Mouse (Mus musculus): ENCODE data around the gene Jph2.

GRCm38 (mm10) chr2:163309376-163309775, 88.4 kb downstream of the Jph2 start:
- no peak for TF ChIP-seq CTCF (IDR thresholded peaks at IDR 0.05; ENCODE audit: control insufficient read depth, insufficient read depth, insufficient read length)
- no peak for TF ChIP-seq FOSL1 (IDR thresholded peaks at IDR 0.05; ENCODE audit: insufficient read depth, low read length, poor library complexity, severe bottlenecking)
- TF ChIP-seq MAX (IDR thresholded peaks at IDR 0.05), result no peak
- no peak for TF ChIP-seq USF1 (IDR thresholded peaks at IDR 0.05; ENCODE audit: low read depth)
- TF ChIP-seq MYOG (IDR thresholded peaks at IDR 0.05; ENCODE audit: control insufficient read depth, extremely low read depth, insufficient read length), result no peak
- no peak for TF ChIP-seq MYOD1 (IDR thresholded peaks at IDR 0.05; ENCODE audit: control insufficient read depth, insufficient read length, low read depth)
- no peak for TF ChIP-seq CEBPB (IDR thresholded peaks at IDR 0.05; ENCODE audit: low read depth)

Measured in C2C12 (cell line).